Mouse (Mus musculus) layer of hippocampus, postnatal 10 days (tissue): Measurements from ENCODE around the gene Ddx17. TPM values are rescaled to one million over a fixed set of nuclear protein-coding genes. Genes with fewer than 3 reads are reported as not detected.

Experiments used
- DNase-seq, 2 experiments: peaks; one replicate each; pipeline ENCODE4 v3.0.0; 2021; ENCODE audit warnings: low spot score in 2 of 2
- long read RNA-seq: library from polyadenylated mRNA; stranded (forward); transcript quantifications from one replicate; pipeline ENCODE4 v2.0.0, GENCODE M21; 2023
- total RNA-seq, 2 experiments: library from RNA; stranded (reverse); gene quantifications; 2 replicates each; pipeline ENCODE4 v1.2.3; 2021

The Ddx17 gene
- total RNA-seq = 100 to 1,000 TPM; 381 to 420 TPM
- long read RNA-seq, partial matches to known transcripts = 2 of 27 reads
- long read RNA-seq, other reads (novel, unspliced or antisense) = 25 of 27 reads

GRCm38 (mm10) chr15:79546410-79547288 is at the start of gene Ddx17:
Gene Ddx17 (minus strand): TSS chr15:79546741.
- DNase-seq = peak; percentile 100

- DNase-seq = no peak
These were observed 35.0 kb upstream of the Ddx17 start for GRCm38 (mm10) chr15:79581581-79581980.

- DNase-seq = no peak
These were observed 31.3 kb upstream of the Ddx17 start for GRCm38 (mm10) chr15:79577671-79578426.

- no peak for DNase-seq
These were observed 30.4 kb upstream of the Ddx17 start for GRCm38 (mm10) chr15:79576947-79577346.

DNA sequence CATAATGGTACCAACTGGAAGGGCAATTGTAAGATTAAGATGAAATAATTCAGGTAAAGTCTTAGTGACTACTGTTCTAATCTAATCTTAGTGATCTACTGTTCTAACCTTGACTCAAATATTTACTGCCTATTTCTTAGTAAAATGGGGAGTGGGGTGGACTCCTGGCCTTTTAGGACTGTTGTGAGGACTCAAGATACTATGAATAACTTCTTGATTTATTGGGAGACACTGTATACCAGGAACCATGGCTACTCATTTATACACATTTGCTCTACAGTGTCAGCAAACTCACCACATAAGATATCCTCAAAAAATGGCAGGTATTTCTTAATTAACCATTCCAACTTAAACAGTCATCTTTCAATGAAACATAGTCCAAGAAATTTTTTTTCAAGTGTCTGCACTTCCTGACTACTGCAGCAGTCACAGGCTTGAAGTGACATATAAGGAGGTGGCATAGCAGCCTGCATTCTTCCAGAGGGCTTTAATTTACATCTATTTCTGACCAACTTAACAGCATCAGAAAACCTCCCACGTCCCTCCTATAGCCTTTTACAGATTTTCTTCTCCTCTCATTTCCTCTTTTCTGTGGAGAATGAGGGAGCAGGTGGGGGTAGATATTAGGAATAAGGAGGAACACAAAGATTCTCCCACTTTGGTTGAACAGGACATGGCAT is 29.1 kb upstream of the Ddx17 start:
- DNase-seq = no peak

DNA sequence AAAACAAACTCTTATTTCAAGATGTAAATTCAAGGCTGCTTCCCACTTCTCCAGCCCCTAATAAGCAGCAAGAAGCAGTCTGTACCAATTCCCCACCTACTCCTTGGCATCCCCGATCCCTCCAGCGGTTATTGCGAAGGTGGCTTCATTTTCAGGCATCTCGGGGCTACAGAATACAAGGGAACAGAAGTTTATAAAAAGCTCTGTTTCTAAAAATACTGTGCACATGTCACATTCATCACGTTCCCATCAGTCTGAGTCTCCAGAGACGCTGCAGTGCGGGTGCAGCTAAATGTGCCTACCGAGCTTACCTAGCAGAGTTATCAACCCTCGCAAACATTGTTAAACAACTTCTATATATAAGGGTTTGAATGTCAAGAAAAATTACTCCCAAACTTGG is 15.9 kb upstream of the Ddx17 start:
- DNase-seq = no peak

GRCm38 (mm10) chr15:79559649-79560048 is 13.1 kb upstream of the Ddx17 start:
- no peak for DNase-seq

- no peak for DNase-seq
These were observed 6.0 kb upstream of the Ddx17 start for GRCm38 (mm10) chr15:79552566-79552965.

- no peak for DNase-seq
These were observed 1.7 kb upstream of the Ddx17 start for GRCm38 (mm10) chr15:79548226-79548625.

GRCm38 (mm10) chr15:79547289-79547820 is 814 bp upstream of the Ddx17 start:
- DNase-seq = no peak

GRCm38 (mm10) chr15:79545921-79546399 is 581 bp downstream of the Ddx17 start:
- DNase-seq = peak in 1 of 2 experiments; percentile 71

- DNase-seq = no peak
These were observed 1.0 kb downstream of the Ddx17 start for GRCm38 (mm10) chr15:79545496-79545895.

DNA sequence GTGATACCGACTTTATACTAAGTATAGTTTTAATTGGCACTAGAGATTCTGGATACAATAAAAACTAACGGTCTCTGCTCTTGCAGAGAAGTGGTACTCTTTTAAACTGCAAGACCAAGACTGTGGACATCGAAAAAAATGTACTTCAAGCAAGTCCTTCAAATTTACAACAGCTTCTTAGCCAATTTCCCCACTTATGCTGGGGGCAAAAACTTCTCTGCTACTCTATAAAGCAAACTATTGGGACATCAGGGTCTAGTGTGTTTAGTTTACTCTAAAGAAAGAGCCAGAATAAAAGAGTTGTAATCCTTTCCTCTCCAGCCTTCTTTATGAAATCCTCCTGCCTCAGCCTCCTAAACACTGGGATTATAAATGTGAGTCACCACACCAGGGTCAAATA is 2.6 kb downstream of the Ddx17 start:
- no peak for DNase-seq

DNA sequence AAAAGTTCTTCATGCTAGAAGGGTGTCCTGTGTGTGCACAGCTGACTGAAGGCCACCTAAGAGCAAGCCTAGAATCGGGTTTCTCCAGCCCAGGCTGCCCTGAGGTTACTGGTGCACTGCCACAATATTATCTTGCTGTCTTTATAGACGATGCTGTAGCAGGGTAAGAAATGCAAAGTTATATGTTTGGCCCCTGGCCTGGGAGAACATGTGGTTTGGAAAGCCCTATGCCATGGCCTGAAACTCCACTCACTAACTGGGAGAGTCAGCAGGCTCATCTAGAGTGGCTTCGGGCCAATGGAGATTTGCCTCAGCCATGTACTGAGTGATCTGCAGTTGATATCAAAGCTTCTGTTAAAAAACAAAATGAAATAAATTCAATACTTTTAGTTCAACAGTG is 12.7 kb downstream of the Ddx17 start:
- no peak for DNase-seq

DNA sequence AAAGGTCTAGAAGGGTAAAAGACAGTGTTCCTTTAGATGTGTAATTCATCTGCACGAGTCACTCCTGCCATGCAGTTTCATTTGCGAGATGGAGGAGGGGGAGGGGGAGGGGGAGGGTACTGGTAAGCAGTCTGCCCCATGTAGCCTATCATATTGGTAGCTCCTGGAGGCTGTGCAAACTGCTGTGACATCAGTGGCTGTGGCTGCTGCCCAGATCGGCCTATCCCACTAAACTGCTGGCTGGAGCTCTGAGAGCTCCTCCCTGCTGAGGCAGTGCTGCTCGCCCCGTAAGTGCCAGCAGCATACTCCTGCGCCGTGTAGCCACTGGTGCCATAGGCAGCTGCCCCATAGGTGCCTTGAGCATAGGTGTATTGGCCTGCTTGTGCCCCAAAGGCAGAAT is 16.6 kb downstream of the Ddx17 start:
- DNase-seq = no peak

- DNase-seq = no peak
These were observed 18.4 kb downstream of the Ddx17 start for GRCm38 (mm10) chr15:79527991-79528639.

- no peak for DNase-seq
These were observed 19.3 kb downstream of the Ddx17 start for GRCm38 (mm10) chr15:79527192-79527591.

GRCm38 (mm10) chr15:79525979-79526768 is 20.4 kb downstream of the Ddx17 start:
- DNase-seq = no peak

DNA sequence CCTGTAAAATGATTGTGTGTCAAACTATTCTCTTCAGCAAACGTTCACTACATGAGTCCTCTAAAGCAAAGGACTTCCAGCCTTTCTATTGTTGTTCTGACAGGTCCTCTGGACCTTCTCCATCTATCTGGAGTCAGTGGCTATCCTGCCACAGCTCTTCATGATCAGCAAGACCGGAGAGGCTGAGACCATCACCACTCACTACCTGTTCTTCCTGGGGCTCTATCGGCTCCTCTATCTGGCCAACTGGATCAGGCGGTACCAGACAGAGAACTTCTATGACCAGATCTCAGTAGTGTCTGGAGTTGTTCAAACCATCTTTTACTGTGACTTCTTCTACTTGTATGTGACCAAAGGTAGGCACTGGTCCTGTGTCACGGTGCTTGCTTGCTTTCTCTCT is 21.0 kb downstream of the Ddx17 start:
- no peak for DNase-seq
